Mouse (Mus musculus): ENCODE results near the gene Ube2c. TPM values are rescaled to one million over a fixed set of nuclear protein-coding genes. Genes with fewer than 3 reads are reported as not detected.
"Not testable (repeated sequence)": the region's sequence is repeated elsewhere in the genome, so short reads cannot be mapped to it uniquely, and the experiment has no call there.

The Ube2c gene
- total RNA-seq, 2 experiments from 2014 or later: 10.8 to 14.3 TPM

DNA sequence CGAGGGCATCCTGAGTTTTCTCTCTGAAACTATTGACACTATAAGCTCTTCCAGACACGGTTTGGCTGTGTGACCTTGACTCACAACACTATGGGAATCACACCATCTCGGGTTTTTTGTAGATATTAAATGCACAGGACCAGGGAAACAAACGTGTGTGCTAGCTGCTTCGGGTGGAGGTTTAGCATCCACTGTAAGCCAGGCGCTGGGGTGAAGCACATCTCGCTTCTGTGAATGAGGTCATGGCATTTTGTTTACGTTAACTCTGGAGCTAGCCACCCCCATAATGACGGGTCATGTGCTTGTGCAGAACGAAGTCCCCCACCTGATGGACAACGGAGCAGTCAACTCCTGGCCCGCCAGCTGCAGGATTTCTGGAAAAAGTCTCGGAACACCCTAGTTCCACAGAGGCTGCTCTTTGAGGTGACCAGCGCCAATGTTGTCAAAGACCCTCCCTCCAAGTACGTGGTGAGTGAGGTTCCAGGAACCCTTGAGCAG, 16.7 kb downstream of the Ube2c start:
- intact Hi-C loops (cut with DNase I): no loop called here
- DNase-seq: no peak

- intact Hi-C loops (cut with DNase I): no loop called here
- DNase-seq: no peak
These were observed 17.3 kb downstream of the Ube2c start for GRCm38 (mm10) chr2:164787032-164787431.

GRCm38 (mm10) chr2:164787779-164788178, 18.1 kb downstream of the Ube2c start:
- no peak for DNase-seq
- intact Hi-C loops (cut with DNase I): no loop called here

GRCm38 (mm10) chr2:164788411-164788810, 18.7 kb downstream of the Ube2c start:
- intact Hi-C loops (cut with DNase I): no loop called here

GRCm38 (mm10) chr2:164790451-164790850, 20.8 kb downstream of the Ube2c start:
- intact Hi-C loops (cut with DNase I): no loop called here
- DNase-seq: no peak

More at GRCm38 (mm10) chr2:164788411-164788810, 18.7 kb downstream of the Ube2c start:
- DNase-seq: no peak

GRCm38 (mm10) chr2:164791841-164792261, 22.2 kb downstream of the Ube2c start:
- intact Hi-C loops (cut with DNase I): no loop called here
- peak; percentile 45 for DNase-seq

DNA sequence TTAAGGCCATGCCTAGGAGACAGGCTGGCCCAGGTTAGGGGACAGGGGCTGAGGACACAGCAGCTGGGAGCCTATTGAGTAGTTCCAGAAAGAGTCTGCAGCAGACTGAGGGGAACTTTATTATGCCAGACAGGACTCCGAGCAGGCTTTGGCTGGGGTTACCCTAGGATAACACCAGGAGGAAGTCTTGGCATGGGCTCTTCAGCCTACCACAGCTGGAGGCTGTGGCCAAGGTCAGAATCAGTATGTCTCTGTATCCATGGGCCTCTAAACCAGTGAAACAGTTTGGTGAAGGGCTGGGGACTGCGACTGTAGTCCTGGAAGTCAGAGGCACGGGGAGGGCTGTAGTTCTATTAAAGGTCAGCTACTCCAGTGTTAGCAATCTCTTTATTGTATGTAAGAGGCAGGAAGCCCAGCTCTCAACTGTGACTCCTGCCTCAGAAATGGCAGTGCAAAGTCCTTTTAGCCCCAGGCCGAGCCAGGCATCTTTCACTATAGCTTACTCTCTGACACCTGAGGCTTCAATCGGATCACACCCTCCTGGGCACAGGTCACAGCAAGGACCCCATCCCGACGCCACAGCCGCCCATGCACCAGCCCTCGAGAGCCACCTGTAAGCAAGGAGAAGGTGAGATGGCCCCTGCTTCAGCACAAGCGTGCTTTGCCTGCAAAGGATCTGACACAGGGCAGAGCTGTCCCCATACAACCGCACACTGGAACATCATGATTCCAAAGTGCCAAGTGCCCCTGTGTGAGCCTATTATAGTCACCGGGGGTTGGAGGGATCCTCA, 22.9 kb downstream of the Ube2c start:
- intact Hi-C loops (cut with DNase I): no loop called here
- no peak for DNase-seq

GRCm38 (mm10) chr2:164793236-164793635, 23.5 kb downstream of the Ube2c start:
- intact Hi-C loops (cut with DNase I): no loop called here
- DNase-seq: peak; percentile 62

DNA sequence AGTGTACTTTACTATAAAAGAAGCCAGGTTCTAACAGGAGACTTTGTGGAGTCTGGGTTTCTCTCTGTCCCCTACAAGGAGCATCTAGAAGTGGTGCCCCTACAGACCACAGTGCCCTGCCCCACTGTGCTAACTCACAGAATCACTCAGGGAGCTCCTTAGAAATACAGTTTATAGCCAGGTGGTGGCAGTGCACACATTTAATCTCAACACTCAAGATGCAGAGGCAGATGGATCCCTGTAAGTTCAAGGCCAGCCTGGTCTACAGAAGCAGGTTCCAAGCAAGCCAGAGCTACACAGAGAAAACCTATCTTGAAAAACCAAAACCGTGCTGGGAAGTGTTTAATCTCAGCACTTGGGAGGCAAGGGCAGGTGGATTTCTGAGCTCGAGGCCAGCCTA, 24.1 kb downstream of the Ube2c start:
- DNase-seq: no peak
- intact Hi-C loops (cut with DNase I): no loop called here

GRCm38 (mm10) chr2:164794293-164794692, 24.6 kb downstream of the Ube2c start:
- peak; percentile 93 for DNase-seq
- intact Hi-C loops (cut with DNase I): no loop called here

- no peak for DNase-seq
- intact Hi-C loops (cut with DNase I): no loop called here
These were observed 26.2 kb downstream of the Ube2c start for GRCm38 (mm10) chr2:164795868-164796267.

DNA sequence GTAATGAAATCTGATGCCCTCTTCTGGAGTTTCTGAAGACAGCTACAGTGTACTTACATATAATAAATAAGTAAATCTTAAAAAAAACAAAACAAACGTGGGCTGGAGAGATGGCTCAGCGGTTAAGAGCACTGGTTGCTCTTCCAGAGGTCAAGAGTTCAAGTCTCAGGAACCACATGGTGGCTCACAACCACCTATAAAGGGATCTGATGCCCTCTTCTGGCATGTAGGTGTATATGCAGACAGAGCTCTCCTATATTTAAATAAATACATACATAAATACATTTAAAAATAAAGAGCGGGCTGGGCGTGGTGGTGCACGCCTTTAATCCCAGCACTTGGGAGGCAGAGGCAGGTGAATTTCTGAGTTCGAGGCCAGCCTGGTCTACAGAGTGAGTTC, 28.9 kb downstream of the Ube2c start:
- DNase-seq; intact Hi-C loops (cut with DNase I): not testable (repeated sequence)

DNA sequence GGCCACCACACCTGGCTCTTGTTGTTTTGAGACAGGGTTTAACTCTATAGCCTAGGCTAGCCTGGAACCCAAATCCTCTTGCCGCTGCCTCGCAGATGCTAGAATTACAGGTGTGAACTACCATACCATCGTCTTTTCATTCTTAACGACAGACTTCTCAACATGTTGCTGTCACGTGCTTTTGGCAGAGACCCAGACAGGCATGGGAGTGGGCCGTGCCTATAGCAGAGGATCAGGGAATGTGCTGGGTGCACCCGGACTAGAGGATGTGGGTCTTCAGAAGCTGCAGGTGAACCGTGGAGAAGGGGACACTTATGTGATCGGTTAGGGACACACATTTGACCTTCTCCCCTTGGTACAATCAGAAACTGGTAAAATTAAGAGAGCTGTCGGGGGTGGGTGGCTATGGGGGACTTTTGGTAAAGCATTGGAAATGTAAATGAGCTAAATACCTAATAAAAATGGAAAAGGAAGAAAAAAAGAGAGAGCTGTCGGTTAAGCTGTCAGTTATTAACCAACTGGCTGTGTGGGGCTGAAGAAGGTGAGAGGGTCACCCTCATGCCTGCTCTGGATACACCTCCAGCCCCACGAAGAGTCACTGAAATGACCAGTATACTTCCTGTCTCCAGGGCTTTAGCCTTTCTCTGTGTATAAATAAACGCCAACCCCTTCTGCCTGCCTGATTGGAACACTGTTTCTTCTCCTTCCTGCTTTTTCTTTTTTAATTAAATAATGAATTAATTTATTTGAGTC, 30.7 kb downstream of the Ube2c start:
- no peak for DNase-seq
- intact Hi-C loops (cut with DNase I): no loop called here

DNA sequence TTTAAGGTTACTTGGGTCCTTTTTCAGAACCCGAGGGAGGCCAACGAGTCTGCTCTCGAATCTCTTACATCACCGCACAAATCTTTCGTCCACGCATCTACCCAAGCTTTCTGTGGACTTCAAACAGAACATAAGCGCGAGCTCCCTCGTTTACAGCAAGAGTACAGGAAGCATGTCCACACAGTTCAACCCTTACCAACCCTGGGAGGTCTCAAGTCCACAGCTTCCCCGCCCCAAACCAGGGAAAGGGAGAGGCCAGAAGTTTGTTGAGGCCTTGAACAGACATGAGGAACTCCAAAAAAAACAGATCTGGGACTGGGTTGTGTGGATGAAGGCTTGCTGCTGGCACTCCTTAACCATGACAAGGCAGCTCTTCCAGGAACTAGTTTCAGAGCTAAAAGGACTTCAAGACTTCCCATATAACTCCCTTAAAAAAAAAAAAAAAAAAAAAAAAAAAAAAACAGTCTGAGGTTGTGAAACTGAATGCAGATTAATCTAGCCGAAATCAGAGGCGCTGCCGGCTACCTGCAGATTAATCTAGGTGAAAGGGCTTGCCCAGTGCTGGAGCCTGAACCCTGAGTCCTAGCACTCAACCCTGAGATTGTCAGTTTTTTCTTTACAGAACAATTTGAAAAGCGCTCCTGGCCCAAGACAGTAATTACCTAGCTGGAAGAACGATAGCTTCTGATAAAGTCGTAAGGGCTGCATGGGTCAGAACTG, 33.7 kb downstream of the Ube2c start:
- DNase-seq: no peak
- intact Hi-C loops (cut with DNase I): no loop called here

GRCm38 (mm10) chr2:164803921-164804313, 34.2 kb downstream of the Ube2c start:
- DNase-seq: no peak
- intact Hi-C loops (cut with DNase I): no loop called here

- intact Hi-C loops (cut with DNase I): no loop called here
- peak; percentile 95 for DNase-seq
These were observed 35.0 kb downstream of the Ube2c start, which contains the start of the genes Acot8 and Zswim3 for GRCm38 (mm10) chr2:164804533-164805331. Gene Acot8 (minus strand): TSS chr2:164804882. Gene Zswim3 (plus strand): TSS chr2:164805098.

- intact Hi-C loops (cut with DNase I): no loop called here
- no peak for DNase-seq
These were observed 35.6 kb downstream of the Ube2c start for GRCm38 (mm10) chr2:164805332-164805718.

- intact Hi-C loops (cut with DNase I): no loop called here
- no peak for DNase-seq
These were observed 36.9 kb downstream of the Ube2c start for GRCm38 (mm10) chr2:164806614-164807013.

GRCm38 (mm10) chr2:164813557-164813956, 43.9 kb downstream of the Ube2c start:
- DNase-seq: no peak
- intact Hi-C loops (cut with DNase I): no loop called here

DNA sequence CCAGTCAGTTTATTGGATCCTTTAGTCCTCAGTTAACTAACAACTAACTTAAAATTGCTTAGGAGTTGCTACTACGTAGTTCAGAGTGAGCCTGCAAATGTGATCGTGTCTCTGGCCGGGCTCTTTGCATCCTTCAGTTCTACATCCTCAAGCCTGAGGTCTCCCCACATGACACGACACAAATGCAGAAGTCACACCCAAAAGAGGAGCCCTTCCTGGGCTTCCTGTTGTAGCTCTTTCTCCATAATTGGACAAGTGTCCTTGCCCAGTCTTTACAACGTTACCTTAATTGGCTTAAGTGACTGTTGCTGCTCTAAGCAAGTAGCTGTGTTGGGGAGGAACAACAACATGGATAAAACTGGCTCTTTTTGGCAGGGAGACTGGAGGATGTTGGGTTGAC, 45.6 kb downstream of the Ube2c start:
- no peak for DNase-seq
- intact Hi-C loops (cut with DNase I): no loop called here
